17 mouse cellular contexts compared by ENCODE assay signal in genomic region chr9:98489532-98489931, GRCm38 (mm10). TPM values are rescaled to one million over a fixed set of nuclear protein-coding genes. Genes with fewer than 3 reads are reported as not detected.
DNase-seq lines count a peak whose midpoint lies in the region; ATAC-seq and TF ChIP-seq lines count a peak whose summit lies in the region.
"Had no signal": no experiment of that assay in that cellular context is flagged by ENCODE, and none has a peak within 500 bp of the region (broad histone marks: within the 10 kb centered on the region; RNA-seq: fewer than 3 reads in every experiment).

No protein-coding gene starts in this region.

- DNase-seq in heart, adult 2 months, result no peak
- DNase-seq in c-Kit-positive CD71-positive TER-119-positive erythroid progenitor cells, embryonic 14.5 days (ENCODE audit: low spot score), result peak; percentile 63
- peak; percentile 67 for DNase-seq in liver, embryonic 13.5 days
- DNase-seq in stomach, postnatal 0 days (ENCODE audit: low spot score), result peak; percentile 57
- DNase-seq in Muller cell, postnatal 12 days (ENCODE audit: inconsistent ontology term), result no peak
- DNase-seq: cerebellum, postnatal 25 days had no signal

- no peaks in the 10 kb centered on the region for H3K27me3 ChIP-seq in heart, embryonic 15.5 days
- no peaks in the 10 kb centered on the region; the same call in 1 of the 2 replicates for H3K27me3 ChIP-seq in heart, adult 2 months (ENCODE audit: control insufficient read depth, insufficient read depth, low read length)
- H3K27me3 ChIP-seq in liver, embryonic 13.5 days, result no peaks in the 10 kb centered on the region
- no peaks in the 10 kb centered on the region for H3K27me3 ChIP-seq in stomach, postnatal 0 days (ENCODE audit: control insufficient read depth, insufficient read depth, low read length)
- H3K27me3 ChIP-seq in forebrain, embryonic 12.5 days, result no peaks in the 10 kb centered on the region; the same call in 1 of the 2 replicates
- H3K27me3 ChIP-seq: embryonic facial prominence, embryonic 13.5 days; forebrain, embryonic 13.5 days; neural tube, embryonic 13.5 days; Patski had no signal

- H3K79me2 ChIP-seq in heart, adult 2 months (replicated peaks; ENCODE audit: control insufficient read depth, insufficient read depth, low read length), result no peaks in the 10 kb centered on the region

- no peak overlapping the region for H3K4me2 ChIP-seq in heart, embryonic 15.5 days
- peak overlapping the region; percentile 52 for H3K4me2 ChIP-seq in liver, embryonic 13.5 days
- no peak overlapping the region for H3K4me2 ChIP-seq in stomach, postnatal 0 days (replicated peaks; ENCODE audit: low read depth)
- H3K4me2 ChIP-seq in forebrain, embryonic 12.5 days, result no peak overlapping the region
- H3K4me2 ChIP-seq: embryonic facial prominence, embryonic 13.5 days; forebrain, embryonic 13.5 days; limb, embryonic 15.5 days; neural tube, embryonic 13.5 days had no signal

- WGBS in heart, embryonic 15.5 days, result 61% methylated on average over 4 of the region's 4 CpGs
- 31% methylated on average over 4 of the region's 4 CpGs for WGBS in heart, adult 2 months
- WGBS in liver, embryonic 13.5 days (ENCODE audit: insufficient replicate concordance), result 15% methylated on average over 4 of the region's 4 CpGs
- 66% methylated on average over 4 of the region's 4 CpGs for WGBS in stomach, postnatal 0 days
- 80% methylated on average over 4 of the region's 4 CpGs for WGBS in forebrain, embryonic 12.5 days

- H3K27ac ChIP-seq in heart, embryonic 15.5 days, result 0 out of 2 replicates have a peak overlapping the region, but pooled peaks have one; percentile 14
- no peak overlapping the region for H3K27ac ChIP-seq in heart, adult 2 months
- peak overlapping the region; percentile 76 for H3K27ac ChIP-seq in liver, embryonic 13.5 days
- H3K27ac ChIP-seq in stomach, postnatal 0 days (replicated peaks), result no peak overlapping the region; the same call in 1 of the 2 replicates
- no peak overlapping the region for H3K27ac ChIP-seq in forebrain, embryonic 12.5 days
- H3K27ac ChIP-seq: embryonic facial prominence, embryonic 13.5 days; forebrain, embryonic 13.5 days; limb, embryonic 15.5 days; neural tube, embryonic 13.5 days had no signal

- peaks cover 4% of the 10 kb centered on the region; the same call in 1 of the 2 replicates for H3K4me1 ChIP-seq in heart, embryonic 15.5 days (replicated peaks)
- H3K4me1 ChIP-seq in heart, adult 2 months (ENCODE audit: control insufficient read depth, insufficient read depth, low read length), result peaks cover 4% of the 10 kb centered on the region; the same call in 1 of the 2 replicates
- peaks cover 57% of the 10 kb centered on the region for H3K4me1 ChIP-seq in liver, embryonic 13.5 days (replicated peaks)
- no peaks in the 10 kb centered on the region for H3K4me1 ChIP-seq in stomach, postnatal 0 days (replicated peaks; ENCODE audit: control insufficient read depth, insufficient read depth)
- H3K4me1 ChIP-seq in forebrain, embryonic 12.5 days, result no peaks in the 10 kb centered on the region
- H3K4me1 ChIP-seq: forebrain, embryonic 13.5 days; limb, embryonic 15.5 days; neural tube, embryonic 13.5 days had no signal

- no peaks in the 10 kb centered on the region for H3K9me3 ChIP-seq in heart, embryonic 15.5 days (replicated peaks)
- no peaks in the 10 kb centered on the region for H3K9me3 ChIP-seq in liver, embryonic 13.5 days (replicated peaks)
- no peaks in the 10 kb centered on the region for H3K9me3 ChIP-seq in stomach, postnatal 0 days (ENCODE audit: control insufficient read depth, low read length)
- no peaks in the 10 kb centered on the region for H3K9me3 ChIP-seq in forebrain, embryonic 12.5 days
- H3K9me3 ChIP-seq: embryonic facial prominence, embryonic 13.5 days; forebrain, embryonic 13.5 days; limb, embryonic 15.5 days; neural tube, embryonic 13.5 days had no signal

- no peak for TF ChIP-seq POLR2A in heart, adult 2 months (IDR thresholded peaks at IDR 0.05; ENCODE audit: insufficient read depth, low read depth, low read length)

- no peak overlapping the region for H3K4me3 ChIP-seq in heart, embryonic 15.5 days
- no peak overlapping the region for H3K4me3 ChIP-seq in heart, adult 2 months
- H3K4me3 ChIP-seq in liver, embryonic 13.5 days (replicated peaks), result no peak overlapping the region
- H3K4me3 ChIP-seq in stomach, postnatal 0 days (ENCODE audit: low read depth, low read length), result no peak overlapping the region
- H3K4me3 ChIP-seq in forebrain, embryonic 12.5 days (replicated peaks), result no peak overlapping the region
- H3K4me3 ChIP-seq: embryonic facial prominence, embryonic 13.5 days; forebrain, embryonic 13.5 days; limb, embryonic 15.5 days; neural tube, embryonic 13.5 days had no signal

- no peak overlapping the region for H3K9ac ChIP-seq in heart, embryonic 15.5 days
- H3K9ac ChIP-seq in heart, adult 2 months (ENCODE audit: low read depth, low read length), result no peak overlapping the region
- peak overlapping the region; percentile 31; the same call in 1 of the 2 replicates for H3K9ac ChIP-seq in liver, embryonic 13.5 days
- no peak overlapping the region for H3K9ac ChIP-seq in stomach, postnatal 0 days (ENCODE audit: low read length)
- no peak overlapping the region for H3K9ac ChIP-seq in forebrain, embryonic 12.5 days
- H3K9ac ChIP-seq: embryonic facial prominence, embryonic 13.5 days; forebrain, embryonic 13.5 days; limb, embryonic 15.5 days; neural tube, embryonic 13.5 days had no signal

- H3K36me3 ChIP-seq in heart, embryonic 15.5 days, result no peaks in the 10 kb centered on the region
- H3K36me3 ChIP-seq in heart, adult 2 months (ENCODE audit: control insufficient read depth, insufficient read depth, low read length), result no peaks in the 10 kb centered on the region
- H3K36me3 ChIP-seq in liver, embryonic 13.5 days, result no peaks in the 10 kb centered on the region
- no peaks in the 10 kb centered on the region for H3K36me3 ChIP-seq in stomach, postnatal 0 days (ENCODE audit: control insufficient read depth, insufficient read depth, low read length)
- H3K36me3 ChIP-seq in forebrain, embryonic 12.5 days (replicated peaks), result no peaks in the 10 kb centered on the region
- H3K36me3 ChIP-seq: embryonic facial prominence, embryonic 13.5 days; limb, embryonic 15.5 days; neural tube, embryonic 13.5 days had no signal

- ATAC-seq in heart, embryonic 15.5 days (replicated peaks; ENCODE audit: insufficient number of reproducible peaks, insufficient read depth, low FRiP score, low read depth), result no peak
- ATAC-seq in liver, embryonic 13.5 days (ENCODE audit: low read depth), result peak; percentile 87
- no peak for ATAC-seq in stomach, postnatal 0 days (ENCODE audit: low FRiP score, low TSS enrichment)
- ATAC-seq in forebrain, embryonic 12.5 days (ENCODE audit: low FRiP score), result no peak
- ATAC-seq: CD4-positive, CD25-positive, alpha-beta regulatory T cell, adult 4 months; forebrain, embryonic 13.5 days; inflammation-experienced regulatory T-cells, adult 6 months; midbrain, embryonic 16.5 days; Patski had no signal

- intact Hi-C loops in heart, adult 2 months (cut with DNase I), result no loop called here

- no peak for TF ChIP-seq EP300 in heart, adult 2 months (IDR thresholded peaks at IDR 0.05; ENCODE audit: insufficient read depth, low read depth, low read length)
- TF ChIP-seq EP300 in stomach, postnatal 0 days (optimal IDR thresholded peaks at IDR 0.05), result no peak

- TF ChIP-seq CTCF in heart, adult 2 months (IDR thresholded peaks at IDR 0.05), result no peak
- no peak for TF ChIP-seq CTCF in stomach, postnatal 0 days (IDR thresholded peaks at IDR 0.05; ENCODE audit: low read depth)

RNA-seq across cellular contexts. Expression of gene Rbp2, which starts 3.6 kb away (rescaled TPM):
- 0.33 TPM in 1 of 2 replicates, not detected in the other for polyA plus RNA-seq in heart, embryonic 15.5 days (2015; fragmentation: Nextera tagmentation; extraction: Ambion mirVana)
- total RNA-seq in heart, adult 2 months (2021), result under 1 TPM in 1 of 2 experiments, not detected in 1; 0.44 TPM
- not detected in 2 replicates for polyA plus RNA-seq in heart, adult 2 months (2012; rRNA removed)
- polyA plus RNA-seq in liver, embryonic 13.5 days (2015; fragmentation: Nextera tagmentation; extraction: Ambion mirVana), result 2.9 and 4.4 TPM in 2 replicates
- 197 and 200 TPM in 2 replicates for polyA plus RNA-seq in stomach, postnatal 0 days (2015; fragmentation: Nextera tagmentation; extraction: Ambion mirVana)
- polyA plus RNA-seq in forebrain, embryonic 12.5 days (2016; fragmentation: Nextera tagmentation; extraction: Ambion mirVana), result not detected in 2 replicates
- polyA plus RNA-seq: CD4-positive, CD25-positive, alpha-beta regulatory T cell, adult 4 months; forebrain, embryonic 13.5 days; inflammation-experienced regulatory T-cells, adult 6 months; midbrain, embryonic 16.5 days; Patski; spleen, adult 2 months had no signal

Comparison
In these comparisons a context has a peak if more than half of its experiments do, and no peak if none do; other contexts are left out.
1. H3K27ac ChIP-seq: peak in heart, embryonic 15.5 days (single experiment) and liver, embryonic 13.5 days (single experiment); none in heart, adult 2 months (single experiment), stomach, postnatal 0 days (single experiment) and forebrain, embryonic 12.5 days (single experiment).
2. DNase-seq: peak in c-Kit-positive CD71-positive TER-119-positive erythroid progenitor cells, embryonic 14.5 days (single experiment), liver, embryonic 13.5 days (single experiment) and stomach, postnatal 0 days (single experiment); none in heart, adult 2 months (0 of 2) and Muller cell, postnatal 12 days (single experiment).
3. RNA of gene Rbp2, which starts 3.6 kb away (polyA plus RNA-seq): 197 to 200 TPM in stomach, postnatal 0 days; 2.9 to 4.4 TPM in liver, embryonic 13.5 days, 0.33 TPM in heart, embryonic 15.5 days, not detected in heart, adult 2 months and not detected in forebrain, embryonic 12.5 days; every median in the first group is over 10 times any median in the second.